Mouse (Mus musculus): Measurements from ENCODE around the gene Mical1. TPM values are rescaled to one million over a fixed set of nuclear protein-coding genes. Genes with fewer than 3 reads are reported as not detected.
"Not testable (repeated sequence)": the region's sequence is repeated elsewhere in the genome, so short reads cannot be mapped to it uniquely, and the experiment has no call there.

Gene Mical1
- polyA plus RNA-seq, 1 experiment = 123 TPM

GRCm38 (mm10) chr10:41490518-41490873 lies 14.4 kb downstream of the Mical1 start:
- under 1% methylated on average over 29 of the region's 29 CpGs for WGBS
- Histone ChIP-seq H3K4me1 (ENCODE audit: control insufficient read depth, insufficient read depth, low read length) (peaks cover 5% of the 10 kb centered on the region), H3K27ac (ENCODE audit: control insufficient read depth, insufficient read depth, low read depth, low read length, poor library complexity) (no peak overlapping the region; the same call in 1 of the 2 replicates), H3K4me3 (replicated peaks; ENCODE audit: control insufficient read depth, low read depth, low read length) (peak overlapping the region; percentile 78)
- TF ChIP-seq POLR2A (IDR thresholded peaks at IDR 0.05; ENCODE audit: borderline replicate concordance, control insufficient read depth, low read depth, low read length) (no peak; the same call in 1 of the 2 replicates), CTCF (IDR thresholded peaks at IDR 0.05; ENCODE audit: control insufficient read depth, insufficient read depth, low read length) (no peak)

- Histone ChIP-seq H3K4me3 (replicated peaks; ENCODE audit: control insufficient read depth, low read depth, low read length) (no peak overlapping the region), H3K27ac (ENCODE audit: control insufficient read depth, insufficient read depth, low read depth, low read length, poor library complexity) (no peak overlapping the region), H3K4me1 (ENCODE audit: control insufficient read depth, insufficient read depth, low read length) (peaks cover 5% of the 10 kb centered on the region)
- TF ChIP-seq POLR2A (IDR thresholded peaks at IDR 0.05; ENCODE audit: borderline replicate concordance, control insufficient read depth, low read depth, low read length) = no peak
- no peak for TF ChIP-seq CTCF (IDR thresholded peaks at IDR 0.05; ENCODE audit: control insufficient read depth, insufficient read depth, low read length)
- WGBS = 16% methylated on average over 4 of the region's 4 CpGs
Measured at GRCm38 (mm10) chr10:41491111-41491510, 15.0 kb downstream of the Mical1 start.

GRCm38 (mm10) chr10:41500941-41501340 lies 24.8 kb downstream of the Mical1 start:
- H3K27ac ChIP-seq (ENCODE audit: control insufficient read depth, insufficient read depth, low read depth, low read length, poor library complexity) = no peak overlapping the region
- 50% methylated on average over 4 of the region's 4 CpGs for WGBS
- no peaks in the 10 kb centered on the region for H3K4me1 ChIP-seq (ENCODE audit: control insufficient read depth, insufficient read depth, low read length)
- no peak overlapping the region for H3K4me3 ChIP-seq (replicated peaks; ENCODE audit: control insufficient read depth, low read depth, low read length)
- TF ChIP-seq POLR2A (IDR thresholded peaks at IDR 0.05; ENCODE audit: borderline replicate concordance, control insufficient read depth, low read depth, low read length) (no peak), CTCF (IDR thresholded peaks at IDR 0.05; ENCODE audit: control insufficient read depth, insufficient read depth, low read length) (no peak)

GRCm38 (mm10) chr10:41504996-41505395 lies 28.9 kb downstream of the Mical1 start:
- no peak overlapping the region for H3K4me3 ChIP-seq (replicated peaks; ENCODE audit: control insufficient read depth, low read depth, low read length)
- TF ChIP-seq POLR2A (IDR thresholded peaks at IDR 0.05; ENCODE audit: borderline replicate concordance, control insufficient read depth, low read depth, low read length) = no peak
- no peak for TF ChIP-seq CTCF (IDR thresholded peaks at IDR 0.05; ENCODE audit: control insufficient read depth, insufficient read depth, low read length)
- 88% methylated on average over 1 of the region's 1 CpGs for WGBS
- H3K27ac ChIP-seq (ENCODE audit: control insufficient read depth, insufficient read depth, low read depth, low read length, poor library complexity) = no peak overlapping the region
- no peaks in the 10 kb centered on the region for H3K4me1 ChIP-seq (ENCODE audit: control insufficient read depth, insufficient read depth, low read length)

GRCm38 (mm10) chr10:41505446-41505845 lies 29.3 kb downstream of the Mical1 start:
- H3K4me1 ChIP-seq (ENCODE audit: control insufficient read depth, insufficient read depth, low read length); H3K27ac ChIP-seq (ENCODE audit: control insufficient read depth, insufficient read depth, low read depth, low read length, poor library complexity); H3K4me3 ChIP-seq (replicated peaks; ENCODE audit: control insufficient read depth, low read depth, low read length): not testable (repeated sequence)
- WGBS = 3% methylated on average over 3 of the region's 3 CpGs
- peak; percentile 76 for TF ChIP-seq CTCF (IDR thresholded peaks at IDR 0.05; ENCODE audit: control insufficient read depth, insufficient read depth, low read length)

GRCm38 (mm10) chr10:41509160-41509559 lies 33.0 kb downstream of the Mical1 start:
- TF ChIP-seq CTCF (IDR thresholded peaks at IDR 0.05; ENCODE audit: control insufficient read depth, insufficient read depth, low read length) (peak; percentile 66), POLR2A (IDR thresholded peaks at IDR 0.05; ENCODE audit: borderline replicate concordance, control insufficient read depth, low read depth, low read length) (no peak)
- WGBS = 56% methylated on average over 2 of the region's 2 CpGs
- Histone ChIP-seq H3K4me3 (replicated peaks; ENCODE audit: control insufficient read depth, low read depth, low read length) (no peak overlapping the region), H3K4me1 (ENCODE audit: control insufficient read depth, insufficient read depth, low read length) (no peaks in the 10 kb centered on the region), H3K27ac (ENCODE audit: control insufficient read depth, insufficient read depth, low read depth, low read length, poor library complexity) (no peak overlapping the region)

GRCm38 (mm10) chr10:41514301-41514700 lies 38.2 kb downstream of the Mical1 start:
- 84% methylated on average over 4 of the region's 4 CpGs for WGBS
- H3K4me1 ChIP-seq (ENCODE audit: control insufficient read depth, insufficient read depth, low read length) = no peaks in the 10 kb centered on the region
- no peak overlapping the region for H3K27ac ChIP-seq (ENCODE audit: control insufficient read depth, insufficient read depth, low read depth, low read length, poor library complexity)
- no peak overlapping the region for H3K4me3 ChIP-seq (replicated peaks; ENCODE audit: control insufficient read depth, low read depth, low read length)
- TF ChIP-seq CTCF (IDR thresholded peaks at IDR 0.05; ENCODE audit: control insufficient read depth, insufficient read depth, low read length) = no peak
- no peak for TF ChIP-seq POLR2A (IDR thresholded peaks at IDR 0.05; ENCODE audit: borderline replicate concordance, control insufficient read depth, low read depth, low read length)

- H3K27ac ChIP-seq (ENCODE audit: control insufficient read depth, insufficient read depth, low read depth, low read length, poor library complexity) = no peak overlapping the region
- TF ChIP-seq CTCF (IDR thresholded peaks at IDR 0.05; ENCODE audit: control insufficient read depth, insufficient read depth, low read length) (no peak), POLR2A (IDR thresholded peaks at IDR 0.05; ENCODE audit: borderline replicate concordance, control insufficient read depth, low read depth, low read length) (no peak)
- H3K4me3 ChIP-seq (replicated peaks; ENCODE audit: control insufficient read depth, low read depth, low read length) = no peak overlapping the region
- H3K4me1 ChIP-seq (ENCODE audit: control insufficient read depth, insufficient read depth, low read length) = no peaks in the 10 kb centered on the region
Measured at GRCm38 (mm10) chr10:41514921-41515320, 38.8 kb downstream of the Mical1 start.

- no peaks in the 10 kb centered on the region; the same call in 1 of the 2 replicates for H3K4me1 ChIP-seq (ENCODE audit: control insufficient read depth, insufficient read depth, low read length)
- peak; percentile 61 for TF ChIP-seq CTCF (IDR thresholded peaks at IDR 0.05; ENCODE audit: control insufficient read depth, insufficient read depth, low read length)
- no peak for TF ChIP-seq POLR2A (IDR thresholded peaks at IDR 0.05; ENCODE audit: borderline replicate concordance, control insufficient read depth, low read depth, low read length)
- H3K27ac ChIP-seq (ENCODE audit: control insufficient read depth, insufficient read depth, low read depth, low read length, poor library complexity) = peak overlapping the region; percentile 96
- H3K4me3 ChIP-seq (replicated peaks; ENCODE audit: control insufficient read depth, low read depth, low read length) = peak overlapping the region; percentile 88
- 1% methylated on average over 23 of the region's 23 CpGs for WGBS
Measured at GRCm38 (mm10) chr10:41518508-41518980, 42.4 kb downstream of the Mical1 start.
